In the genomic region with DNA sequence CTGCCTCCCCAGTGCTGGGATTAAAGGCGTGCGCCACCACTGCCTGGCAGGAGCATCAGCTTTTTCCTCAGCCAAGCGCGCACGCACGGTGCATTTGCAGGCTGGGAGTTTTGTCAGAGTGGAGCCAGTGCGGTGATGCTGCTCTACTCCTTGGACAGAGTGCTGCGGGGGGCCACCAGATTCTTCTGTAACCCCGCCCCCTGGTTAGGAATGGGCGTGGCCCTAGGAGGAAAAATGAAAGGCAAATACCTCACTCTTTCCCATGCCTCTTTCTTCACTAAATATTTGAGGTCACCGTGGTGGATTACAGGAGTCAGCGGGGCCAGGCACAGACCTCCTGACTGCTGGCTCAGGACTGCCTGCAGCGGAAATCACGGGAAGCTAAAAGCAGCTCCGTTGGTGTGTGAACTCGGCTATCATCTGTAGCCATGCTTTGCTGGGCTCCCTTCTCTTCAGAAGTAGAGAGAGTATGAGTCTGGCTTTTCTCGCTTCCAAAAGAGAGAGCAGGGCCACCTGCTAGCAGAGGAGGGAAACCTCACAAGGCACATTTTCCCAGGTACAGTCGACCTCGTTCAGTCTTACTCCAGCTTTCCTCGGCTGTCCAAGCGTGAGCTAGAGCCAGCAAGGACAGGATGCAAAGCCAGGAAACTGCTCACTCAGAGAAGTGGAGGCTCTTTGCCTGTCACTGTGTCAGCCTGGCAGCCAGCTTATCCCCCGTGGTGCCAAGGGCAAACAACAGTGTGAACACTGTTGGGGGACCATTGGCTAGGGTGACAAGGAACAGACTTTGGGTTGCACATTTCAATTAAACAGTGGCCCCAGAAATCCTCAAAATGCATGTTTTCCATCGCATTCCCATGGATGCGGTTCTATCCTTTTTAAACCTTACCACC, we compare ENCODE assay signal across 14 mouse cellular contexts. TPM values are rescaled to one million over a fixed set of nuclear protein-coding genes. Genes with fewer than 3 reads are reported as not detected.
A peak's percentile ranks its signal among the peaks of the same experiment; 100 is the strongest.
DNase-seq lines count a peak whose midpoint lies in the region; ATAC-seq and TF ChIP-seq lines count a peak whose summit lies in the region.
"Had no signal": no experiment of that assay in that cellular context is flagged by ENCODE, and none has a peak within 500 bp of the region (broad histone marks: within the 10 kb centered on the region; RNA-seq: fewer than 3 reads in every experiment).

No protein-coding gene starts in this region.

- no peaks in the 10 kb centered on the region for H3K9me3 ChIP-seq in hindbrain, postnatal 0 days (ENCODE audit: low read length)
- no peaks in the 10 kb centered on the region for H3K9me3 ChIP-seq in hindbrain, embryonic 11.5 days (ENCODE audit: control insufficient read depth, low read length)
- H3K9me3 ChIP-seq in midbrain, postnatal 0 days (ENCODE audit: low read length): no peaks in the 10 kb centered on the region
- H3K9me3 ChIP-seq: embryonic facial prominence, embryonic 15.5 days; limb, embryonic 12.5 days had no signal

- WGBS in hindbrain, postnatal 0 days: 76% methylated on average over 24 of the region's 24 CpGs
- WGBS in hindbrain, embryonic 11.5 days: 79% methylated on average over 24 of the region's 24 CpGs
- 83% methylated on average over 24 of the region's 24 CpGs for WGBS in midbrain, postnatal 0 days

- H3K4me3 ChIP-seq in hindbrain, postnatal 0 days (ENCODE audit: low read length): no peak overlapping the region
- no peak overlapping the region for H3K4me3 ChIP-seq in hindbrain, embryonic 11.5 days (ENCODE audit: low read depth, low read length)
- H3K4me3 ChIP-seq in midbrain, postnatal 0 days (ENCODE audit: low read depth, low read length): no peak overlapping the region
- H3K4me3 ChIP-seq: embryonic facial prominence, embryonic 15.5 days; limb, embryonic 12.5 days had no signal

- DNase-seq in cerebellum, postnatal 14 days: peak; percentile 52 to 60
- no peak for DNase-seq in cerebellum, adult 8-10 months
- DNase-seq in hindbrain, postnatal 0 days (ENCODE audit: low spot score): no peak
- DNase-seq in hindbrain, embryonic 11.5 days (ENCODE audit: low spot score): no peak
- peak; percentile 49 for DNase-seq in ES-CJ7 (ENCODE audit: low read depth, low spot score)
- DNase-seq in lung, postnatal 10 days: peak; percentile 14
- DNase-seq in T-cell, adult 2 months (ENCODE audit: low spot score): no peak
- no peak for DNase-seq in midbrain, postnatal 0 days (ENCODE audit: low spot score)
- DNase-seq: cerebellum, adult 11-12 months; forebrain, postnatal 0 days had no signal

- no peak for TF ChIP-seq CTCF in hindbrain, postnatal 0 days (IDR thresholded peaks at IDR 0.05; ENCODE audit: low read depth)
- no peak for TF ChIP-seq CTCF in midbrain, postnatal 0 days (IDR thresholded peaks at IDR 0.05)

- no peak overlapping the region for H3K4me2 ChIP-seq in hindbrain, postnatal 0 days (ENCODE audit: low read depth, low read length)
- H3K4me2 ChIP-seq in hindbrain, embryonic 11.5 days (replicated peaks; ENCODE audit: low read depth, low read length): no peak overlapping the region
- no peak overlapping the region for H3K4me2 ChIP-seq in midbrain, postnatal 0 days (ENCODE audit: low read depth, low read length, poor library complexity, severe bottlenecking)
- H3K4me2 ChIP-seq: embryonic facial prominence, embryonic 15.5 days; limb, embryonic 12.5 days had no signal

- no peaks in the 10 kb centered on the region for H3K27me3 ChIP-seq in hindbrain, postnatal 0 days (ENCODE audit: insufficient read depth, low read length)
- no peaks in the 10 kb centered on the region for H3K27me3 ChIP-seq in hindbrain, embryonic 11.5 days (ENCODE audit: control insufficient read depth, insufficient read depth, low read length)
- no peaks in the 10 kb centered on the region for H3K27me3 ChIP-seq in midbrain, postnatal 0 days (ENCODE audit: insufficient read depth, low read length)
- H3K27me3 ChIP-seq: embryonic facial prominence, embryonic 15.5 days; limb, embryonic 12.5 days had no signal

- no peak overlapping the region for H3K9ac ChIP-seq in hindbrain, postnatal 0 days (replicated peaks; ENCODE audit: low read length)
- no peak overlapping the region for H3K9ac ChIP-seq in hindbrain, embryonic 11.5 days (ENCODE audit: low read depth, low read length)
- no peak overlapping the region for H3K9ac ChIP-seq in midbrain, postnatal 0 days (replicated peaks; ENCODE audit: low read length, poor library complexity, severe bottlenecking)
- H3K9ac ChIP-seq: embryonic facial prominence, embryonic 15.5 days; forebrain, postnatal 0 days; limb, embryonic 12.5 days had no signal

- no peaks in the 10 kb centered on the region for H3K36me3 ChIP-seq in hindbrain, postnatal 0 days (ENCODE audit: insufficient read depth, low read length)
- no peaks in the 10 kb centered on the region for H3K36me3 ChIP-seq in hindbrain, embryonic 11.5 days (ENCODE audit: control insufficient read depth, insufficient read depth, low read length)
- H3K36me3 ChIP-seq in midbrain, postnatal 0 days (ENCODE audit: insufficient read depth, low read length): peaks cover 6% of the 10 kb centered on the region; the same call in 1 of the 2 replicates
- H3K36me3 ChIP-seq: embryonic facial prominence, embryonic 15.5 days had no signal

- no peak overlapping the region for H3K27ac ChIP-seq in hindbrain, postnatal 0 days
- no peak overlapping the region for H3K27ac ChIP-seq in hindbrain, embryonic 11.5 days (ENCODE audit: low read depth, low read length)
- H3K27ac ChIP-seq in midbrain, postnatal 0 days (ENCODE audit: low read depth, low read length): no peak overlapping the region
- H3K27ac ChIP-seq: embryonic facial prominence, embryonic 15.5 days; kidney, postnatal 0 days; limb, embryonic 12.5 days; macrophage had no signal

- no peaks in the 10 kb centered on the region for H3K4me1 ChIP-seq in hindbrain, postnatal 0 days (ENCODE audit: insufficient read depth, low read length)
- H3K4me1 ChIP-seq in hindbrain, embryonic 11.5 days (replicated peaks; ENCODE audit: control insufficient read depth, insufficient read depth, low read length): no peaks in the 10 kb centered on the region
- no peaks in the 10 kb centered on the region for H3K4me1 ChIP-seq in midbrain, postnatal 0 days (ENCODE audit: insufficient read depth, low read length)
- H3K4me1 ChIP-seq: embryonic facial prominence, embryonic 15.5 days; limb, embryonic 12.5 days had no signal

- 0 out of 2 replicates have a peak, but pooled peaks have one; percentile 15 for ATAC-seq in hindbrain, postnatal 0 days
- ATAC-seq in hindbrain, embryonic 11.5 days (ENCODE audit: low FRiP score): no peak
- ATAC-seq in midbrain, postnatal 0 days (ENCODE audit: low FRiP score): no peak
- ATAC-seq: forebrain, postnatal 0 days had no signal

RNA-seq across cellular contexts. Expression of gene Helb, which starts 51.3 kb away (rescaled TPM):
- 1.6 and 3.8 TPM in 2 replicates for total RNA-seq in hindbrain, postnatal 0 days (2014; rRNA removed)
- polyA plus RNA-seq in hindbrain, postnatal 0 days (2015; fragmentation: Nextera tagmentation; extraction: Ambion mirVana): 2.1 and 2.2 TPM in 2 replicates
- polyA plus RNA-seq in hindbrain, embryonic 11.5 days (2014; fragmentation: Nextera tagmentation; extraction: Ambion mirVana): 3.9 and 4.1 TPM in 2 replicates
- 1.8 and 4.2 TPM in 2 replicates for total RNA-seq in midbrain, postnatal 0 days (2014; rRNA removed)
- polyA plus RNA-seq in midbrain, postnatal 0 days (2015; fragmentation: Nextera tagmentation; extraction: Ambion mirVana): 1.5 and 1.7 TPM in 2 replicates

Comparison
In these comparisons a context has a peak if more than half of its experiments do, and no peak if none do; other contexts are left out.
1. DNase-seq: peak in cerebellum, postnatal 14 days (2 of 2), ES-CJ7 (single experiment) and lung, postnatal 10 days (single experiment); none in cerebellum, adult 8-10 months (single experiment), hindbrain, postnatal 0 days (single experiment), hindbrain, embryonic 11.5 days (single experiment), T-cell, adult 2 months (single experiment) and midbrain, postnatal 0 days (single experiment).